Mouse (Mus musculus) lung, postnatal 0 days (tissue): Measurements from ENCODE around the gene Fat1. TPM values are rescaled to one million over a fixed set of nuclear protein-coding genes. Genes with fewer than 3 reads are reported as not detected.

ENCODE experiments used
- ATAC-seq: fragments of 200-750 bp; cut with Nextera tagmentation; 2 replicates; pipeline ENCODE4 v1.8.0; 2017; ENCODE audit warnings: moderate library complexity
- DNase-seq: peaks from one replicate; pipeline ENCODE4 v3.0.0-alpha.2; 2016; ENCODE audit warnings: low spot score
- H3K27ac ChIP-seq: fragments of 300-500 bp; sonication (generic); 2 replicates; pipeline ENCODE4 v1.5.1; 2014; ENCODE audit warnings: antibody characterized with exemption, mild to moderate bottlenecking, low read length, mixed read lengths
- H3K27me3 ChIP-seq: fragments of 300-500 bp; sonication (generic); replicated peaks from 2 replicates; pipeline ENCODE4 v1.6.1; 2014; ENCODE audit warnings: low read length, mixed read lengths; ENCODE audit not compliant: insufficient read depth
- H3K36me3 ChIP-seq: fragments of 300-500 bp; sonication (generic); 2 replicates; pipeline ENCODE4 v1.6.1; 2014; ENCODE audit warnings: low read length, mixed read lengths; ENCODE audit not compliant: insufficient read depth
- H3K4me1 ChIP-seq: fragments of 300-500 bp; sonication (generic); 2 replicates; pipeline ENCODE4 v1.6.1; 2014; ENCODE audit warnings: antibody characterized with exemption, low read depth, low read length, mixed read lengths; ENCODE audit not compliant: insufficient read depth
- H3K4me2 ChIP-seq: fragments of 300-500 bp; sonication (generic); replicated peaks from 2 replicates; pipeline ENCODE4 v1.6.1; 2014; ENCODE audit warnings: low read depth, mild to moderate bottlenecking, low read length, moderate library complexity, mixed read lengths
- H3K4me3 ChIP-seq: fragments of 300-500 bp; sonication (generic); 2 replicates; pipeline ENCODE4 v1.5.1; 2014; ENCODE audit warnings: low read depth, low read length
- H3K9ac ChIP-seq: fragments of 300-500 bp; sonication (generic); replicated peaks from 2 replicates; pipeline ENCODE4 v1.6.1; 2014; ENCODE audit warnings: low read depth, mild to moderate bottlenecking
- H3K9me3 ChIP-seq: fragments of 300-500 bp; sonication (generic); 2 replicates; pipeline ENCODE4 v1.6.1; 2016; ENCODE audit warnings: low read length, mixed read lengths
- CTCF ChIP-seq: IDR thresholded peaks from 2 replicates; pipeline ENCODE4 v1.5.1; 2016; ENCODE audit warnings: antibody characterized with exemption, mild to moderate bottlenecking
- EP300 ChIP-seq: IDR thresholded peaks from 2 replicates; pipeline ENCODE4 v1.6.1; 2016; ENCODE audit warnings: antibody characterized with exemption, mild to moderate bottlenecking, control low read depth
- WGBS: fragments of 180-500 bp; shearing (Covaris S2); extraction: QIAGEN DNeasy Blood & Tissue Kit; methylation state at CpG from one replicate; pipeline ENCODE4 v1.1.7; 2014; 5-methylcytosine and 5-hydroxymethylcytosine counted together
- polyA plus RNA-seq: library from polyadenylated mRNA; unstranded; fragments of >200 nt; fragmentation: Nextera tagmentation; extraction: Ambion mirVana; gene quantifications from 2 replicates; pipeline ENCODE4 v1.2.1, GENCODE M21; 2015

Gene Fat1
- polyA plus RNA-seq, 1 experiment from 2014 or later, result 7.3 TPM

DNA sequence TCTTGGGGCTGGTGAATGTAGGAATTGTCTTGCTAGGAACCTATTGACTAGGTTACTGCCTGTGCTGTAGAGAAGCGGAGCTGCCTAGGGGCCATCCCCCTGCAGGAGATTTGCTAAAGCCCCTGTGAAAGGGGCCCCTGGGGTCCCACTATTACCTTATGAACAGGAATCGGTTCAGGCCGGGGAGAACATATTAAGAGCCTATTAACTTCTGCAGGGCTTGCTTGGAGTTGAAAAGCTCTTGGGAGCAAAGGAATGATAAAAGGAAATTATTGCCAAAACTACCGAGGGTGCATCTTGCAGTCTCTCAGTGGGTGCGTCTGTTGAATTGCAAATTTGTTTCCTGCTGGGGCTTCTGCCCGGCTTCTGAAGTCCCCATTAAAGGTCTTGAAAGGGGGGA, 36.1 kb downstream of the Fat1 start:
- DNase-seq, result no peak
- Histone ChIP-seq H3K27ac (no peak overlapping the region), H3K9me3 (no peaks in the 10 kb centered on the region), H3K36me3 (no peaks in the 10 kb centered on the region), H3K27me3 (no peaks in the 10 kb centered on the region), H3K4me2 (no peak overlapping the region), H3K9ac (no peak overlapping the region), H3K4me3 (no peak overlapping the region), H3K4me1 (peaks cover 10% of the 10 kb centered on the region)
- no peak for ATAC-seq
- 56% methylated on average over 6 of the region's 6 CpGs for WGBS
- TF ChIP-seq EP300 (no peak), CTCF (no peak)

DNA sequence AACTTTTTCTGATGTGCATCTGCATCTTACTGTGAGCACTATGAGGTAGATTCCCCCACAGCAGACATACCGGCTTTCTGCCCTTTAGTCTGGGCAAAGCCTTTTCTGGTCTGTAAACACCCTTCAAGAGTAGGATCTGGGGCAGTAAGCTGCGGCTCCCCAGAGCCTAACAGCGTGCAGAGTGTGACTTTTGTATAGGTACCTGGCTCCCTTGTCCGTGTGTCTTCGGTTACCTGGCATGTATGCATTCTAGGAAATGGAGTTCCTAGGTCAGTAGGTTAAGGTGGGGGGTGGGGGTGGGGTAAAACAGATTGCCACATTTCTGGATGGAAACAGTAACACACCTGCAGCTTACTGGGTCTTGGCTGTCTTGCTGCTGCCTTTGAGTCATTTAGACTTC, 36.7 kb downstream of the Fat1 start:
- DNase-seq (no peak), ATAC-seq (no peak)
- H3K36me3 ChIP-seq, result no peaks in the 10 kb centered on the region

DNA sequence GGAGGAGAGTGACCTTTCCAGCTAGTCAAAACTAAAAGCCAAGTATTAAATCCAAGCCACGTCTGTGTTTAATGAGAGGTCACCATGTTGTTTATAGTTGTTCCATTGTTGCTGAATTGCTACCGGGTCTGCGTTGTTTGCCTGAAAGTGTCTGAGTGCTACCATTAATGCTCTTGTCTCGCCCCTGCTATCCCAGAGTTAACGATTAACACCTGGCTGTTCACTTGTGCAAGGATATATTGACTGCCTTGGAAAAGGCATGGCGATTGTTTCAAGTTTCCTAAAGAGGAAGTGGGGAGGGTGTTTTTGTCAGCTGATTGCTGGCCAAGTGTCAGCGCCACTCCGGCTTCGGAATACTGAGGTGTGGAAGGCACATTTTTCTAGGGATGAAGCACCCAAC, 39.9 kb downstream of the Fat1 start:
- TF ChIP-seq EP300 (no peak), CTCF (no peak)
- Histone ChIP-seq H3K9ac (no peak overlapping the region), H3K27ac (peak overlapping the region; percentile 26; the same call in 1 of the 2 replicates), H3K36me3 (no peaks in the 10 kb centered on the region), H3K4me3 (no peak overlapping the region), H3K9me3 (no peaks in the 10 kb centered on the region), H3K4me2 (no peak overlapping the region), H3K4me1 (peaks cover 10% of the 10 kb centered on the region), H3K27me3 (no peaks in the 10 kb centered on the region)
- DNase-seq (no peak), ATAC-seq (no peak)
- 20% methylated on average over 9 of the region's 9 CpGs for WGBS

More for the DNA sequence above, 36.7 kb downstream of the Fat1 start:
- Histone ChIP-seq H3K4me1 (peaks cover 10% of the 10 kb centered on the region), H3K9me3 (no peaks in the 10 kb centered on the region), H3K9ac (no peak overlapping the region), H3K4me2 (no peak overlapping the region), H3K27ac (no peak overlapping the region), H3K4me3 (no peak overlapping the region), H3K27me3 (no peaks in the 10 kb centered on the region)
- TF ChIP-seq CTCF (no peak), EP300 (no peak)
- 42% methylated on average over 5 of the region's 5 CpGs for WGBS

DNA sequence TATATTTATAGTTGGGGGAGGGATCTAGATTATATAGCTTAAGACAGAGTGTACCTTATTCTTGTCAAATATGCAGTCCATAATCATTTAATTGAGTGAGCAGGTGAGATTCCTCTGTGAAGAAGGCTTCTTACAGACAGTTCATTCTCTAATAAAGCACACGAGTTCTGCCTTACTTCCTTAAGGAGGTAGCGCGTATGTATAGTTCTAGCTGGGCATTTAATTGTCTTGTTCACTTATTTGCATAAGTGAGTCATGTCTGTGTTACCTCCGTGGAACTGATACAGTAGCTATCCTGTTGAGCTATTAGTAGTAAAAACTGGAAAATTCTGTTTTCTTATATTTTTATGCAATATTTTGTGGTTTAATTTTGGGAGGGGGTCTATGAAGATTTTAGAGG, 40.4 kb downstream of the Fat1 start:
- 61% methylated on average over 4 of the region's 4 CpGs for WGBS
- Histone ChIP-seq H3K4me3 (no peak overlapping the region), H3K9ac (no peak overlapping the region), H3K36me3 (no peaks in the 10 kb centered on the region), H3K27me3 (no peaks in the 10 kb centered on the region), H3K4me1 (peaks cover 13% of the 10 kb centered on the region), H3K4me2 (no peak overlapping the region), H3K9me3 (no peaks in the 10 kb centered on the region), H3K27ac (no peak overlapping the region)
- TF ChIP-seq EP300 (no peak), CTCF (no peak)
- DNase-seq, result no peak
- no peak for ATAC-seq

DNA sequence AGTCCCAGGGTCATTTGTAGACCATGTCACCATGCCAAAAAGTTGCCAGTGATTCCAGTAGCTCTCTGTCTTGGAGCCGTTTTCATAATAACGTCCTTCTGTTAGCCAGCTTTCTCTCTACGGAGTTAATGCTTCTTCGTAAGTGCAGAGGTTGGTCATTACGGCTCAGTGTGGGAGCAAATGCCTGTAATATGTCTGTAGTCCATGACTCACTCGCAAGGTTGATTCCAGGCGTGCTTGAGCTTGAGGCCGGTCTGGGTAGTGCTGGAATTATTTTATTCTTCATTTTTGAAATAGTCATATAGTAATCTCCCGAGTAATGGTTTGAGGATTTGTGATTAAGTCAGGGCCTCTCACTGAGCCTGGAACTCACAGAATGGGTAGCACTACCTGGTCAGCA, 43.4 kb downstream of the Fat1 start:
- no peak overlapping the region for H3K4me3 ChIP-seq
- H3K27me3 ChIP-seq, result no peaks in the 10 kb centered on the region
- H3K4me1 ChIP-seq, result peaks cover 13% of the 10 kb centered on the region
- H3K9ac ChIP-seq, result no peak overlapping the region
- ATAC-seq (peak; percentile 62), DNase-seq (peak; percentile 68)
- no peak overlapping the region for H3K4me2 ChIP-seq
- no peak for TF ChIP-seq CTCF
- TF ChIP-seq EP300, result no peak
- H3K27ac ChIP-seq, result no peak overlapping the region
- 46% methylated on average over 9 of the region's 9 CpGs for WGBS
- H3K36me3 ChIP-seq, result no peaks in the 10 kb centered on the region
- H3K9me3 ChIP-seq, result no peaks in the 10 kb centered on the region

DNA sequence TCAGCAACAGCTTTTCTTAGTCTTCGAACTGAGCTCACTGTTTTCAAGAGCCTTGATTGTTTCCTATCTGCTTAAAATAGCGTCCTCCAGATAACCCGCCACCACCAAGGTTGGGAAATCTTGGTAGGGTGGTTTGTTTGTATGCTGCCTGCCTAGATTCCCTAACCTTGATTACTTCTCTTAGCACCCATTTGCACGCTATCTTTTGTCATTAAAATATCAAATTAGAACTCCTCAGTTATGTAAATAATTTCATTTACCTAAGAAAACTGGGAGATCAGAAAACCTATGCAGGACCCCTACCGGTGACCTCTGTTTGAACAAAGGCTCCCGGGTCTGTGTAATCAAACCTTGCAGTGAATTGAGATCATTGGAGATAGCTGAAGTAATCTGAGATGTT, 44.0 kb downstream of the Fat1 start:
- 36% methylated on average over 6 of the region's 6 CpGs for WGBS
- Histone ChIP-seq H3K4me3 (no peak overlapping the region), H3K4me2 (no peak overlapping the region), H3K9ac (no peak overlapping the region), H3K9me3 (no peaks in the 10 kb centered on the region), H3K27ac (no peak overlapping the region), H3K27me3 (no peaks in the 10 kb centered on the region), H3K4me1 (peaks cover 13% of the 10 kb centered on the region), H3K36me3 (no peaks in the 10 kb centered on the region)
- DNase-seq (peak; percentile 49), ATAC-seq (no peak)
- no peak for TF ChIP-seq CTCF
- TF ChIP-seq EP300, result no peak

DNA sequence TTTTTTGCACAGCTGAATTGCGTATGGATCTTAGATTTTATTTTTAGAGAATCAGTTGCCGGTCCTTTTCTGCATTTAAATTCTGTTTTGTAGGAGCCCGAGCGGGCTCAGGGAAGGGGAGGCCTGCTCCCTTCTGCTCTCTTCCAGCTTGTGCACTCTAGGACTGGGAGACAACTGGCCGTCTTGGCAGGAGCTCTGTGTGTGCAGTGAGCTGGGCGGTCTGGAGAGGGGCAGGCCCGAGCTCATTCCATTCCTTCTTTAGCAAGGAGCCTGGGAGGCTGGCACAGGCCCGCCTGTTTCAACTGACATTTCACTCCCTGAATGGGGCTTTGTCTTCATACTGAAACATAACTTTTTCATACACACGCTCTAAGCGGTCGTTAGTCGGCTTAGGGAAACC, 44.8 kb downstream of the Fat1 start:
- Histone ChIP-seq H3K27ac (peak overlapping the region; percentile 64), H3K27me3 (no peaks in the 10 kb centered on the region), H3K4me1 (peaks cover 7% of the 10 kb centered on the region; the same call in 1 of the 2 replicates), H3K4me3 (no peak overlapping the region), H3K9me3 (no peaks in the 10 kb centered on the region), H3K36me3 (no peaks in the 10 kb centered on the region), H3K4me2 (no peak overlapping the region; the same call in 1 of the 2 replicates), H3K9ac (no peak overlapping the region)
- 41% methylated on average over 12 of the region's 12 CpGs for WGBS
- peak; percentile 88 for ATAC-seq
- TF ChIP-seq EP300 (no peak), CTCF (no peak)
- DNase-seq, result peak; percentile 67
